Mouse (Mus musculus) olfactory bulb, adult 2 months (tissue): Measurements from ENCODE around the gene Itpk1. TPM values are rescaled to one million over a fixed set of nuclear protein-coding genes. Genes with fewer than 3 reads are reported as not detected.

Experiments used
- H3K27ac ChIP-seq: fragments of 200-500 bp; 2 replicates; pipeline ENCODE4 v1.5.1; 2012; ENCODE audit warnings: low read depth, low read length; ENCODE audit not compliant: insufficient read depth
- H3K4me1 ChIP-seq: fragments of 200-500 bp; 2 replicates; pipeline ENCODE4 v1.6.1; 2012; ENCODE audit warnings: low read length; ENCODE audit not compliant: control insufficient read depth, insufficient read depth
- H3K4me3 ChIP-seq: fragments of 200-500 bp; 2 replicates; pipeline ENCODE4 v1.5.1; 2012; ENCODE audit warnings: mild to moderate bottlenecking, low read depth, low read length, moderate library complexity; ENCODE audit not compliant: insufficient read depth
- CTCF ChIP-seq: fragments of 200-500 bp; IDR thresholded peaks from 2 replicates; pipeline ENCODE4 v1.5.1; 2012; ENCODE audit warnings: low read depth, mild to moderate bottlenecking, low read length, moderate library complexity; ENCODE audit not compliant: insufficient read depth
- POLR2A ChIP-seq: fragments of 200-500 bp; IDR thresholded peaks from 2 replicates; pipeline ENCODE4 v1.6.1; 2012; ENCODE audit warnings: mild to moderate bottlenecking, low read depth, low read length, moderate library complexity; ENCODE audit not compliant: insufficient read depth
- WGBS: fragments of 180-500 bp; shearing (Covaris S2); methylation state at CpG from one replicate; pipeline ENCODE4 v1.1.7; 2018; 5-methylcytosine and 5-hydroxymethylcytosine counted together
- polyA plus RNA-seq: library from polyadenylated mRNA; stranded (reverse); fragments of >200 nt; gene quantifications from 2 replicates; pipeline ENCODE4 v1.2.4, GENCODE M21; 2012; ENCODE audit warnings: low replicate concordance; ENCODE audit not compliant: missing spikeins, insufficient read depth, insufficient read length

Gene Itpk1
- polyA plus RNA-seq, 1 experiment, result not detected

DNA sequence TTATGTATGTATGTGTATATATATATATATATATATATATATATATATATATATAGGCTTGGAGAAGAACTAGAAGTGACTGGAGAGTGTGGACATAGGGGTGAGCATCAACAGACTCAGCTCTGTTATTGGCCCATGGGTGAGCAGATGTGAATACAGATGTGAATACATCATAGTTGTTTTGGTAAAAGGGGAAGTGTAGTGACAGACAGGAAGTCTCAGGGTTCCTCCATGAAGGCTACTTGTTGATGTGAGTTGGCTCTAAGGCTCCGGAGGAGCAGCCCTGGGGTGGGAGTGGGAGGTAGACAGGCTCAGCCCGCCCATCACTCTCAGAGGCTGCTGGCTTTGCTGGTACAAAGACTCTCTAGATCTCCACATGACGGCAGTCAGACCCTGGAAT lies 180.5 kb downstream of the Itpk1 start:
- 70% methylated on average over 3 of the region's 3 CpGs for WGBS
- Histone ChIP-seq H3K4me1 (no peaks in the 10 kb centered on the region), H3K27ac (no peak overlapping the region), H3K4me3 (no peak overlapping the region)
- TF ChIP-seq CTCF (no peak), POLR2A (no peak)

DNA sequence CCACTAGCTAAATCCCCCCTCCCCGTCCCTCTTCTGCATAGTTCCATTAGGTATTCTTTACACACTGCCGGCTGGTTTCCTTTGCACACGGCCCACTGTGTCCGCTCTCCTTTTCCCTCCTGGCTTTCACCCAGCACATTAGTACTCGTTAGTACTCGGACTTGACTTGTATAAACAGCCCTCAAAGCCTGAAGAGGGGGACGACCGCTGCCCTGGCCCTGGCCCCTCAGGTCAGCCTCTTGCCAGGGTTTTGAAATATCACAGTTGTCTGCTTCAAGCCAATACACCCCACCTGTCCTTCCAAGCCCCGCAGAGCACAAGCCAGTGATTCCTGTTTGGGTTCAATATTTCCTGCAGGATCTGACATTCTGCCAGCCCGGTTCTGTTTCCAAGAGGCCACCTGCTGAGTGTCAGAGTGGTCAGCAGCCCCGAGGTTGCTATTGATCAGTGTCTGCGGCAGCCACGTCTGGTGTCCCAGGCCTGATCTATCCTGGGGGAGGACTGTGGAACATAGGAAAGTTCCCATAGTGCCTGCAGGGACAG lies 182.9 kb downstream of the Itpk1 start:
- H3K27ac ChIP-seq, result no peak overlapping the region
- no peak overlapping the region for H3K4me3 ChIP-seq
- no peaks in the 10 kb centered on the region for H3K4me1 ChIP-seq
- WGBS, result 53% methylated on average over 13 of the region's 13 CpGs
- TF ChIP-seq POLR2A (no peak), CTCF (no peak)

DNA sequence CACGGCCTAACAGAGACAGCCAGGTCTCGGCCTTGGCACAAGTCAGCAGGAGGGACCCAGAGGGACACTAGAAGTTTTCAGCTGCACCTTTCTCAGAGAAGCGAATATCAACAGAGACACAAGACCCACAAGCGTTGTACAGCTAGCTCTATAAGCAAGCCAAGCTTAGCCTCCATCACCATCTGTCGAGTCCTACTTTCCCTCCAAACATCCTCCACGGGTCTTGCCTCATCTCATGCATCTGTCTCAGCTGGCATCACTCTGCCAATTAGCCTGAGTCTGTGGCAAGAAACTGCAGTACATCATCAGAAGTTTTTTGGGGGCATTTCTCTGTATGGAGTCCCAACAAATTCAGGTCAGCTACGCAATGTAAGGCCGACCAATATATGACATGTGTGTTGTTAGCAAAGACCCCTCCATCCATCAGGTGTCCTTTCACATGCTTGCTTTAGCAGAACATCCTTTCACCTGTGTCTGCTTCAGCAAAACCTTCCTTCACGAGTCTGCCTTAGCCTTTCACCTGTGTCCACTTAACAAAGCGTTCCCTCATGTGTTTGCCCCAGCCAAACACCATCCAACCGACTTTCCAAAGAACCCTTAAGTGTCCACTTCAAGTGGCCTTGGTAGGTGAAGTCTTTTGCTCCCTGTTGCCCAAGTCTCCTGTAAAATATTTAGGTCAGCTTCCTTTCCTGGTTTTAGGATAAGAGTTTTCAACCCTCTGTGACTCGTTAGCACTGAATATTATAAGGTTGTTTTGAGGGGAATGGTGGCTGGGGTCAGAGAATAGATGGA lies 184.6 kb downstream of the Itpk1 start:
- H3K27ac ChIP-seq, result no peak overlapping the region
- TF ChIP-seq POLR2A, result no peak
- TF ChIP-seq CTCF, result no peak
- 96% methylated on average over 12 of the region's 12 CpGs for WGBS
- no peaks in the 10 kb centered on the region for H3K4me1 ChIP-seq
- no peak overlapping the region for H3K4me3 ChIP-seq

Other genes starting within 250 kb of the Itpk1 start
- gene Golga5, start 235.8 kb downstream of the Itpk1 start, polyA plus RNA-seq, result not detected in 2 replicates
- not detected in 2 replicates for gene Chga, start 150.0 kb downstream of the Itpk1 start, polyA plus RNA-seq
- not detected in 2 replicates for gene Moap1, start 38.7 kb upstream of the Itpk1 start, polyA plus RNA-seq
- gene Tmem251, start 38.8 kb upstream of the Itpk1 start, polyA plus RNA-seq, result not detected in 2 replicates
- gene Gm28051, start 52.8 kb upstream of the Itpk1 start, polyA plus RNA-seq, result not detected in 2 replicates
- gene Gon7, start 52.9 kb upstream of the Itpk1 start, polyA plus RNA-seq, result not detected in 2 replicates
- not detected in 2 replicates for gene Ubr7, start 53.0 kb upstream of the Itpk1 start, polyA plus RNA-seq
- not detected in 2 replicates for gene Gm20604, start 53.7 kb upstream of the Itpk1 start, polyA plus RNA-seq
- gene Btbd7, start 173.5 kb upstream of the Itpk1 start, polyA plus RNA-seq, result not detected in 2 replicates
- gene Cox8c, start 194.4 kb upstream of the Itpk1 start, polyA plus RNA-seq, result not detected in 2 replicates
- gene Unc79, start 243.9 kb upstream of the Itpk1 start, polyA plus RNA-seq, result not detected in 2 replicates